Mouse (Mus musculus): ENCODE data around the gene Galns.

DNA sequence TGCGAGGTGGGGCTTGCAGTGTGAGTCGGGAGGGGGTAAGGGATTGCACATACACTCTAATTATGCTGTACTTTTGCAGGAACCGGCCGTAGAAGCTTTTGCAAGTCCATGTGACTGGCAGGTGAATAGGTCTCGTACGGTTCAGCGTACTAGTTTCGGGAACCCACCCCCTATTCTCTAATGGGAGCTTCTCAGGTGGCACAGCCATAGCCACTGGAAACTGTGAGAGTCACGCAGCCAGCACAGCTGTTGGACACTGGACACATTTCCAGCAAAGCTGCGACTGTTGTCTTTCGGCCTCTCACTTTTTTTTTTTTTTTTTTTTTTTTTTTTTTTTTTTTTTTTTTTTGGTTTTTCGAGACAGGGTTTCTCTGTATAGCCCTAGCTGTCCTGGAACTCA is 4.5 kb downstream of the Galns start:
- TF ChIP-seq POLR2A (IDR thresholded peaks at IDR 0.05; ENCODE audit: insufficient read length, low read depth) (no peak), MYOD1 (IDR thresholded peaks at IDR 0.05; ENCODE audit: control insufficient read depth in 1 of 3, insufficient read length in 2 of 3, low read depth in 2 of 3) (no peak), CEBPB (IDR thresholded peaks at IDR 0.05; ENCODE audit: insufficient read depth, poor library complexity, severe bottlenecking) (no peak), TCF12 (IDR thresholded peaks at IDR 0.05; ENCODE audit: insufficient read depth, poor library complexity, severe bottlenecking) (no peak), SRF (IDR thresholded peaks at IDR 0.05; ENCODE audit: control insufficient read depth, insufficient read length, low read depth) (no peak), MYOG (IDR thresholded peaks at IDR 0.05; ENCODE audit: control insufficient read depth in 1 of 3, insufficient read depth in 1 of 3, insufficient read length in 2 of 3, low read depth in 2 of 3) (no peak), TCF3 (IDR thresholded peaks at IDR 0.05; ENCODE audit: insufficient read length, low read depth) (no peak), E2F4 (IDR thresholded peaks at IDR 0.05; ENCODE audit: insufficient read depth) (no peak), MAX (IDR thresholded peaks at IDR 0.05; ENCODE audit: low read depth) (no peak), REST (IDR thresholded peaks at IDR 0.05; ENCODE audit: insufficient read depth, insufficient read length) (no peak), POLR2AphosphoS2 (IDR thresholded peaks at IDR 0.05; ENCODE audit: insufficient read length, low read depth) (no peak)

Data from myocyte (in vitro differentiated cells).